Mouse (Mus musculus) megakaryocyte, embryonic 14.5 days (primary cell): ENCODE measurements around the gene Ccn1.

Experiments used
- FLI1 ChIP-seq: IDR thresholded peaks from 2 replicates; pipeline ENCODE4 v1.6.1; 2012; ENCODE audit warnings: low read length, inconsistent platforms, mixed read lengths
- GATA1 ChIP-seq: IDR thresholded peaks from 3 replicates; pipeline ENCODE4 v1.6.1; 2012; ENCODE audit warnings: mixed read lengths, low read length, inconsistent platforms, borderline replicate concordance

DNA sequence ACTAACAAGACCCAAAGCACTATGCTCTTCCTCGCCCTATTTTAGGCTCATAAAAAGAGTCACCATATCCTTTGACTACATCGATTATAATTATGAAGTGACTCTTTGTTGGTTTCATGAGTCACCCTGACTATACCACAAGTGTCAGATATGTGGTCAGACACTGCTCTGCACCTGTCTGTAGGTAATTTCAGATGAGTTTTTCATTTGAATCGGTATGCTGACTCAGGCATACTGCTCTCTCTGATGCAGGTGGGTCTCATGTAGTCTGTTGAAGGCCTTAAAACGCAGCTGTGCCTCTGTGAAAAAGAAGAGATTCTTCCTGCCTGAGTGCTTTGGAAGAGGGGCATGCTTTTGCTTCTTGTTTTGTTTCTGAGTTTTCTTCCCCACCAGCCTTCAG is 16.6 kb upstream of the Ccn1 start:
- no peak for TF ChIP-seq GATA1
- no peak for TF ChIP-seq FLI1
